Mouse (Mus musculus) small intestine, adult 2 months (tissue): ENCODE results near the gene Crk.

Source experiments
- CTCF ChIP-seq: fragments of 200-500 bp; IDR thresholded peaks from 2 replicates; pipeline ENCODE4 v1.5.1; 2012; ENCODE audit warnings: low read depth, mild to moderate bottlenecking, control low read depth, inconsistent platforms, low read length, moderate library complexity, mixed read lengths; ENCODE audit not compliant: insufficient replicate concordance, insufficient read length; ENCODE audit errors: extremely low read depth
- POLR2A ChIP-seq: fragments of 200-500 bp; IDR thresholded peaks from 2 replicates; pipeline ENCODE4 v1.6.1; 2012; ENCODE audit warnings: low read depth, mild to moderate bottlenecking, control low read depth, inconsistent platforms, low read length, moderate library complexity

DNA sequence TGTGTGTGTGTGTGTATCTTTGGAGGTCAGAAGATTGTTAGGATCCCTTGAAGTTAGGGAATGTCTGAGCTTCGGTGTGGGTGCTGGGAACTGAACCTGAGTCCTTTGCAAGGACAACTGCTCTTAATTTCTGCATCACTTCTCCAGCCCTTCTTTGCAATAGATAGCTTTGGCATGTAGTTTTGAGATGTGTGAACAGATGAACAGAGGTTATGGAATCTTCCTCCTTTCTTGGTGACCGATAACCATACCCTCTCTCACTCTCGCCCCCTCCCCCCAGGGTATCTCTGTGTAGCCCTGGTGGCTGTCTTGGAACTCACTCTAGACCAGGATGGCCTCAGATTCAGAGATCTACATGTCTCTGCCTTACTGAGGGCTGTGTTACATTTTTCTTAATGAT is 65.7 kb downstream of the Crk start:
- TF ChIP-seq CTCF (no peak), POLR2A (no peak)
